Comparison of ENCODE assay signal across 9 mouse cellular contexts in genomic region chr10:127188079-127188453, GRCm38 (mm10). TPM values are rescaled to one million over a fixed set of nuclear protein-coding genes. Genes with fewer than 3 reads are reported as not detected.
A peak's percentile ranks its signal among the peaks of the same experiment; 100 is the strongest.
DNase-seq lines count a peak whose midpoint lies in the region; ATAC-seq and TF ChIP-seq lines count a peak whose summit lies in the region.
"Had no signal": no experiment of that assay in that cellular context is flagged by ENCODE, and none has a peak within 500 bp of the region (broad histone marks: within the 10 kb centered on the region; RNA-seq: fewer than 3 reads in every experiment).

No protein-coding gene starts in this region.

- H3K9me3 ChIP-seq in neural tube, embryonic 11.5 days (ENCODE audit: control insufficient read depth, low read length): no peaks in the 10 kb centered on the region
- no peaks in the 10 kb centered on the region for H3K9me3 ChIP-seq in liver, embryonic 14.5 days (ENCODE audit: control insufficient read depth, low read length)

- H3K4me2 ChIP-seq in neural tube, embryonic 11.5 days (ENCODE audit: low read depth): peak overlapping the region; percentile 99
- peak overlapping the region; percentile 100 for H3K4me2 ChIP-seq in liver, embryonic 14.5 days (ENCODE audit: low read depth)

- H3K27me3 ChIP-seq in cerebellum, adult 2 months (ENCODE audit: control insufficient read depth, insufficient read depth, low read length): no peaks in the 10 kb centered on the region
- no peaks in the 10 kb centered on the region for H3K27me3 ChIP-seq in neural tube, embryonic 11.5 days (ENCODE audit: control insufficient read depth, insufficient read depth, low read length)
- no peaks in the 10 kb centered on the region for H3K27me3 ChIP-seq in liver, embryonic 14.5 days (ENCODE audit: control insufficient read depth, insufficient read depth, low read length)

- TF ChIP-seq CTCF in cerebellum, adult 2 months (IDR thresholded peaks at IDR 0.05; ENCODE audit: borderline replicate concordance, insufficient read depth, low read depth, low read length): no peak
- TF ChIP-seq CTCF in liver, embryonic 14.5 days (IDR thresholded peaks at IDR 0.05; ENCODE audit: low read depth): no peak

- H3K36me3 ChIP-seq in neural tube, embryonic 11.5 days (ENCODE audit: control insufficient read depth, insufficient read depth, low read length): peaks cover 16% of the 10 kb centered on the region
- no peaks in the 10 kb centered on the region for H3K36me3 ChIP-seq in liver, embryonic 14.5 days (replicated peaks; ENCODE audit: control insufficient read depth, insufficient read depth, low read depth)

- peak overlapping the region; percentile 86 for H3K4me3 ChIP-seq in cerebellum, adult 2 months (replicated peaks; ENCODE audit: insufficient read depth, low read depth, low read length)
- H3K4me3 ChIP-seq in neural tube, embryonic 11.5 days (ENCODE audit: low read depth, low read length): peak overlapping the region; percentile 79
- peak overlapping the region; percentile 63 to 74 for H3K4me3 ChIP-seq in liver, embryonic 14.5 days (ENCODE audit: insufficient read depth in 1 of 2, low read depth in 2 of 2, low read length in 2 of 2)

- no peak overlapping the region for H3K27ac ChIP-seq in cerebellum, adult 2 months (ENCODE audit: insufficient read depth, low read length)
- peak overlapping the region; percentile 87 for H3K27ac ChIP-seq in neural tube, embryonic 11.5 days (ENCODE audit: low read depth, low read length)
- H3K27ac ChIP-seq in liver, embryonic 14.5 days: no peak overlapping the region
- H3K27ac ChIP-seq: macrophage had no signal

- no peaks in the 10 kb centered on the region for H3K4me1 ChIP-seq in cerebellum, adult 2 months (ENCODE audit: control insufficient read depth, insufficient read depth, low read length)
- H3K4me1 ChIP-seq in neural tube, embryonic 11.5 days (ENCODE audit: control insufficient read depth, insufficient read depth, low read length): peaks cover 14% of the 10 kb centered on the region
- peaks cover 32 to 34% of the 10 kb centered on the region in 2 experiments for H3K4me1 ChIP-seq in liver, embryonic 14.5 days (replicated peaks; ENCODE audit: control insufficient read depth in 2 of 2, insufficient read depth in 2 of 2, low read length in 1 of 2)

- no peak for TF ChIP-seq POLR2A in cerebellum, adult 2 months (IDR thresholded peaks at IDR 0.05; ENCODE audit: borderline replicate concordance, insufficient read depth, low read length)

- peak overlapping the region; percentile 92 for H3K9ac ChIP-seq in neural tube, embryonic 11.5 days (ENCODE audit: low read length)
- peak overlapping the region; percentile 82 for H3K9ac ChIP-seq in liver, embryonic 14.5 days (replicated peaks)

- no peak for TF ChIP-seq EP300 in liver, embryonic 14.5 days (IDR thresholded peaks at IDR 0.05; ENCODE audit: low read depth)

- WGBS in cerebellum, adult 2 months: 2% methylated on average over 21 of the region's 21 CpGs
- WGBS in neural tube, embryonic 11.5 days: under 1% methylated on average over 17 of the region's 21 CpGs
- WGBS in liver, embryonic 14.5 days (ENCODE audit: insufficient replicate concordance): 2% methylated on average over 19 of the region's 21 CpGs

- peak in 1 of 2 experiments; percentile 20 for DNase-seq in cerebellum, adult 2 months
- DNase-seq in neural tube, embryonic 11.5 days (ENCODE audit: low spot score): no peak
- DNase-seq in neural tube, embryonic 10.5 days (ENCODE audit: extremely low spot score, low spot score): no peak
- no peak for DNase-seq in liver, embryonic 14.5 days (ENCODE audit: low read depth in 3 of 3, low spot score in 3 of 3)
- no peak for DNase-seq in natural killer cell, adult 2 months (ENCODE audit: low spot score in 2 of 2)
- no peak for DNase-seq in thymus, postnatal 0 days (ENCODE audit: low spot score)
- no peak for DNase-seq in right cerebral cortex, postnatal 4 days

- ATAC-seq in cerebellum, adult (ENCODE audit: insufficient number of reproducible peaks, low FRiP score, low TSS enrichment): no peak
- no peak for ATAC-seq in neural tube, embryonic 11.5 days (ENCODE audit: insufficient read depth, low FRiP score, low TSS enrichment)
- no peak for ATAC-seq in liver, embryonic 14.5 days (ENCODE audit: insufficient read depth)

RNA-seq across cellular contexts. Expression of gene Arhgef25, which starts 1.8 kb away (rescaled TPM):
- 105 and 117 TPM in 2 replicates for polyA plus RNA-seq in cerebellum, adult 2 months (2012; rRNA removed)
- polyA plus RNA-seq in neural tube, embryonic 11.5 days (2014; fragmentation: Nextera tagmentation; extraction: Ambion mirVana): 31.7 and 31.8 TPM in 2 replicates
- 6.9 and 7.7 TPM in 2 replicates for polyA plus RNA-seq in liver, embryonic 14.5 days (2012; rRNA removed)
- polyA plus RNA-seq in liver, embryonic 14.5 days (2014; fragmentation: Nextera tagmentation; extraction: Ambion mirVana): 3.4 and 4.8 TPM in 2 replicates
- polyA plus RNA-seq in thymus, postnatal 0 days (2015; fragmentation: Nextera tagmentation; extraction: Ambion mirVana): 3.7 and 4.5 TPM in 2 replicates
- polyA plus RNA-seq: macrophage had no signal

RNA-seq across cellular contexts. Expression of gene Dtx3, which starts 7.5 kb away (rescaled TPM):
- 321 and 339 TPM in 2 replicates for polyA plus RNA-seq in cerebellum, adult 2 months (2012; rRNA removed)
- 138 and 148 TPM in 2 replicates for polyA plus RNA-seq in neural tube, embryonic 11.5 days (2014; fragmentation: Nextera tagmentation; extraction: Ambion mirVana)
- 35.9 and 38.6 TPM in 2 replicates for polyA plus RNA-seq in liver, embryonic 14.5 days (2012; rRNA removed)
- 11.2 and 15.0 TPM in 2 replicates for polyA plus RNA-seq in liver, embryonic 14.5 days (2014; fragmentation: Nextera tagmentation; extraction: Ambion mirVana)
- polyA plus RNA-seq in thymus, postnatal 0 days (2015; fragmentation: Nextera tagmentation; extraction: Ambion mirVana): 42.7 and 47.3 TPM in 2 replicates

RNA-seq across cellular contexts. Expression of gene Slc26a10, which starts 7.6 kb away (rescaled TPM):
- 3.1 and 3.3 TPM in 2 replicates for polyA plus RNA-seq in cerebellum, adult 2 months (2012; rRNA removed)
- 0.36 and 0.89 TPM in 2 replicates for polyA plus RNA-seq in neural tube, embryonic 11.5 days (2014; fragmentation: Nextera tagmentation; extraction: Ambion mirVana)
- 1.5 and 1.7 TPM in 2 replicates for polyA plus RNA-seq in liver, embryonic 14.5 days (2012; rRNA removed)
- polyA plus RNA-seq in liver, embryonic 14.5 days (2014; fragmentation: Nextera tagmentation; extraction: Ambion mirVana): 0.75 and 1.3 TPM in 2 replicates
- 1.6 and 2.6 TPM in 2 replicates for polyA plus RNA-seq in thymus, postnatal 0 days (2015; fragmentation: Nextera tagmentation; extraction: Ambion mirVana)

RNA-seq across cellular contexts. Expression of gene B4galnt1, which starts 23.0 kb away (rescaled TPM):
- 81.9 and 83.6 TPM in 2 replicates for polyA plus RNA-seq in cerebellum, adult 2 months (2012; rRNA removed)
- 17.3 and 19.9 TPM in 2 replicates for polyA plus RNA-seq in neural tube, embryonic 11.5 days (2014; fragmentation: Nextera tagmentation; extraction: Ambion mirVana)
- polyA plus RNA-seq in liver, embryonic 14.5 days (2012; rRNA removed): 9.9 and 10.4 TPM in 2 replicates
- polyA plus RNA-seq in liver, embryonic 14.5 days (2014; fragmentation: Nextera tagmentation; extraction: Ambion mirVana): 14.6 and 17.1 TPM in 2 replicates
- polyA plus RNA-seq in thymus, postnatal 0 days (2015; fragmentation: Nextera tagmentation; extraction: Ambion mirVana): 39.2 and 48.6 TPM in 2 replicates

RNA-seq across cellular contexts. Expression of gene Pip4k2c, which starts 23.3 kb away (rescaled TPM):
- polyA plus RNA-seq in cerebellum, adult 2 months (2012; rRNA removed): 58.8 and 64.1 TPM in 2 replicates
- 15.4 and 16.4 TPM in 2 replicates for polyA plus RNA-seq in neural tube, embryonic 11.5 days (2014; fragmentation: Nextera tagmentation; extraction: Ambion mirVana)
- 28.2 and 31.2 TPM in 2 replicates for polyA plus RNA-seq in liver, embryonic 14.5 days (2012; rRNA removed)
- polyA plus RNA-seq in liver, embryonic 14.5 days (2014; fragmentation: Nextera tagmentation; extraction: Ambion mirVana): 25.7 and 31.1 TPM in 2 replicates
- 24.1 and 24.4 TPM in 2 replicates for polyA plus RNA-seq in thymus, postnatal 0 days (2015; fragmentation: Nextera tagmentation; extraction: Ambion mirVana)
